Mouse (Mus musculus) WW6 (cell line): ENCODE data around the gene P2rx3.

ENCODE experiments used
- DNase-seq: peaks from one replicate; pipeline ENCODE4 v3.0.0-alpha.2; 2013; ENCODE audit warnings: low read depth, low spot score

Gene P2rx3

GRCm38 (mm10) chr2:85043623-85044022 lies 6.4 kb upstream of the P2rx3 start:
- DNase-seq, result no peak

GRCm38 (mm10) chr2:85038336-85038735 lies 1.1 kb upstream of the P2rx3 start:
- no peak for DNase-seq

GRCm38 (mm10) chr2:85036507-85037046 lies 685 bp downstream of the P2rx3 start:
- DNase-seq, result no peak

DNA sequence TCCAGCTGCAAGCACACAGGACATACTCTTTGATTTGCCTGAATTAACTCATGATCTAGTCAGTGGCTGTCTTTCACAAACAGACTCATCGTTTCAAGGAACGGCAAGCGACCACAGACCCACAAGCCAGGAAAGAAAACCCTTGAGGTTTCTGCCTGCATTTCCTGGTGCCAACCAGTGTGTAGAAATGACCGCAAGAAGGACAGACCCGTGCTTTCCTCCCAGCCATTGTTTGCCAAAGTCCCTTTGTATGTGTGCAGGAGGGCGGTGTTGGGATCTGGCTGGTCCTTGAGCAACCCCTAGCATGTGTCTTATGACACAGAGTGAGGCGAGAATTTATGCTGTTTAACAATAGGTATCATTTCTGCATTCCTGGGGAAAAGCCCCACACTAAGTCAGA lies 3.1 kb downstream of the P2rx3 start:
- DNase-seq, result no peak

GRCm38 (mm10) chr2:85033121-85033520 lies 4.1 kb downstream of the P2rx3 start:
- no peak for DNase-seq

GRCm38 (mm10) chr2:85030989-85031388 lies 6.3 kb downstream of the P2rx3 start:
- DNase-seq, result no peak

- no peak for DNase-seq
Measured at GRCm38 (mm10) chr2:85029897-85030296, 7.4 kb downstream of the P2rx3 start.

DNA sequence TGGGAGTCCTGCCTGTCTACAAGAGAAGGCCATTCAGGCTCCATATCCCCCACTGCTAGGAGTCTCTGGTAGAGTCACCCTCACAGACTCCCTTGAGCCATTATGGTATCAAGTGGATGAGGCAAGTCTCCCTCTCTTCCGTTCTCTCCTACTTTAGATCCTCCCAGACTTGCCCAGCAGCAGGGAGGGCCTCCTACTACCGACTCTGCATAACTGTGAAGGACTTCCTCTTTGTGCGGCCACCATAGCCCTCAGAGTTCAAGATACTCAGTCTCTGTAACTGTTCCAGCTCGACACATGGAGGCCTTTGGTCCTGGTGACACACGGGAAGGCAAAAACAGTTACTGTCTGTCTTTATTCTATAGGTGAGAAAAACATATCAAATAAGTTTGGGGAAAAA lies 10.0 kb downstream of the P2rx3 start:
- no peak for DNase-seq

DNA sequence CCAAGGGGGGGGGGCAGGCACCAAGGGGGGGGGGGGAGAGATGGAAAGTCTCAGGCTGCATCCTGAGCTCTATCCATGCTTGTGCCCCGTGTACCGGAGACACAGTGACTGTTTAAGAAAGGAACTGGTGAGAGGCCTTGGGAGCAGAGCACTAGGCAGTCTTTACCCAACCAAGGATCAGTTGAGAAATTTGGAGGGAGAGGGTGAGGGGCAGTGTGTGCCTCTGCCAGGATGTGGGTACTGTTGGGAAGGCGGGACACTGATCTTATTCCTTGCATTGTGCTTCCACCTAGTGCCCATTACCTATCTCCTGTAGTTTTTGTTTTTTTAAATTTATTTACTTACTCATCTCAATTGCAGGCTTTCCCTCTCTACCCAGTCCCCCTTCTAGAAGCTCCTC lies 11.1 kb downstream of the P2rx3 start:
- DNase-seq, result no peak

GRCm38 (mm10) chr2:85022043-85022442 lies 15.2 kb downstream of the P2rx3 start:
- DNase-seq, result peak; percentile 28

DNA sequence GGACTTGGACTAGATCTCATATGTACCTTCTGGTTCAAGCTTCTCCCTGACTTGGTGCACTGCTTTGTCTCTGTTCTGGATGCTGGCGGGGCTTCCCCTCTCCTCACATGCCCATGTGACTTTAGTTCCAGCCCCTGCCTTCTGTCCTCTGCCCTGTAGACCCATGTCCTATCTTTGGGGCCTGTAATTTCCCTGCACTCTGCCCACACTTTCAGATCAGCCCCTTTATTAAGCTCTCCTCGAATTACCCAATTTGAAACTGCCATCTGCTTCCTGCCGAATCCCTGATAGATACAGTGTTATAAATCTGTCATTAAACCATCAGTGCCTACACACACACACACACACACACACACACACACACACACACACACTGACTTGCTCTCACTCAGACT lies 22.7 kb downstream of the P2rx3 start:
- no peak for DNase-seq

- no peak for DNase-seq
Measured at GRCm38 (mm10) chr2:85013826-85014587, 23.3 kb downstream of the P2rx3 start.

DNA sequence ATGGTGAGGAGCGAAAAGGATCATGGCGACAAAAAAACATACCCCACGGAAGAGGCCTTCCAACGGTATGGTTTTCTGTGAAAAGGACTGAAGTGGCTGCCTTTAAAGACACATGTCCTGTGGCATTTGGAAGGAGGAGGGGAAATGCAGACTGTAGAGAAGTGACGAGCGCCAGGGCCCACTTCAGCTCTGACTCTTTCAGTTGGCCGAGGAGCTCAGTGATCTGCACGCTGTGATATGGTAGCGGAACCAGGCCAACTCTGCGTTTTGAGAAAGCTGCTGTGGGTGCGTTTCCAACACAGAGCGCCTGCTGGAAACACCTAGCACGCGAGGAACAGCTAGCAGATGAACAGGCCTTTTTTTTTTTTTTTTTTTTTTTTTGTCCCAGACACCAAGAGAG lies 24.6 kb downstream of the P2rx3 start:
- DNase-seq, result no peak

GRCm38 (mm10) chr2:85011906-85012604 lies 25.2 kb downstream of the P2rx3 start:
- no peak for DNase-seq

- DNase-seq, result no peak
Measured at GRCm38 (mm10) chr2:85009212-85009611, 28.1 kb downstream of the P2rx3 start.

GRCm38 (mm10) chr2:85007729-85008128 lies 29.5 kb downstream of the P2rx3 start:
- no peak for DNase-seq

GRCm38 (mm10) chr2:85006600-85006999 lies 30.7 kb downstream of the P2rx3 start:
- no peak for DNase-seq

DNA sequence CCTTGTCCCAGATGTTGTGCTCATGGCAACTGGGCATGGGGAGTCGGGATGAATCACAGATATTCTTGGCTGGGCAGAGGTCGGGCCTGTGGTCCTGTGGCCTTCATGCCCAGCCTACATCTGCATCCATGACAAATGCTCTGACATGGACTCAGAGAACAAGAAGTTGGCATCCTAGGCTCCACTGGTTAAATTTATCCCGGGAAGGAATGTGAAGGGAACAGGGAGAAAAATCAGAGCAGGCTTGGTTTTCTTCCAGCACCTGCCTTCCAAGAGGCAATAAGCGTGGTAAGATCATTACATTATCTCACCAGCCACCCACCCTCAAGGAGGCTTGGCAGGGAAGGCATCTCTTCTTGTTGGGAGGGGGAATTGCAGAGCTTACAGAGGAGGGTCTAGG lies 32.9 kb downstream of the P2rx3 start:
- no peak for DNase-seq

- no peak for DNase-seq
Measured at GRCm38 (mm10) chr2:85002575-85002974, 34.7 kb downstream of the P2rx3 start.

DNA sequence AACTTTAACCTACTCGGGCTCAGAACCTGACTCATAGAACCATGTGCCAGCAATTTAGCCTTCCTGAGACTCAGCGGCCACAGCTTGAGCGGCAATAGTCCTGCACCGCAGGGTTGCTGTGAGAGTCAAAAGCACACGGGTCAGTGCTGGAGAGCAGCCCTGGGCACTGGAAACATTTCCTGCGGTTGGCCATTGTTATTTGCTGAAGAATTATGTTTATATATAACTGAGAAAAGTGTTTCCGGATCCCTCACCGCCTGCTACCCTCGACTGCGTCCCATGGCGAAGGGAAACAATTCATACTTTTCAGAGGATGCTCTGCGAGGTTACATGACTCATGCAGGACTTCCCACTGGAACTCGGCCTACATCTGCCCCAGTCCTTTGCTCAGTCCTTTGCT lies 35.8 kb downstream of the P2rx3 start:
- no peak for DNase-seq

DNA sequence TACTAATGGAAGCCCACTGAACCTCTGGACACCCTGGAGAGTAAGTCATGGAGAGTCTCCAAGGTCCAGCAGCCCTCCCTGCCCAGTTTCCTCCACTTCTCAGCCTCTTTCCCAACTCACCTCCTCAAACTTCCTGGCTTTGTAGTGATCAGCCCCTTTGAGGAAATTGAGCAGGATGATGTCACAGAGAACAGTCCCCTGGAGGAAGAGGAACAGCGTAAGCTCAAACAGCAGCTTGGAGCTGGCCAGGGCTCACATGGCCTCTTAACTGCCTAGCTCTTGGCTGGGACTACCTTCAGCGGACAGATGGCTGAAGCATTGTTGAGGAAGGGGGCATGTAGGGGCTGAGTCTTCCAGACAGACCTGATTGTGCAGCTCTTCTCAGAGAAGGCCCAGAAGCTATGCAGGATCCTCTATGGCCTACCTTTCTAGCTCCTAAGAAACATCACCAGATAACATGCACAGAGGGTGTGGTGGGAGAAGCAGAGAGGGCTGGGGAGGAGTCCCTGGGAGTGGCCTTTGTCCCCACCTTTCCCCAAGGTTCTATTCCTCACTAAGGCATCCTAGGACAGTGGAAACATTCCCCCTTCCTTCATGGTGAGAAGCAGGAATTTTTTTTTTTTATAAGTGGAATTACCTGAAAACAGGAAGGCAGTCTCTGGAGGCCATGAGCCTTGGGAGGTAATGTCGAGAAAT lies 37.6 kb downstream of the P2rx3 start:
- DNase-seq, result no peak

DNA sequence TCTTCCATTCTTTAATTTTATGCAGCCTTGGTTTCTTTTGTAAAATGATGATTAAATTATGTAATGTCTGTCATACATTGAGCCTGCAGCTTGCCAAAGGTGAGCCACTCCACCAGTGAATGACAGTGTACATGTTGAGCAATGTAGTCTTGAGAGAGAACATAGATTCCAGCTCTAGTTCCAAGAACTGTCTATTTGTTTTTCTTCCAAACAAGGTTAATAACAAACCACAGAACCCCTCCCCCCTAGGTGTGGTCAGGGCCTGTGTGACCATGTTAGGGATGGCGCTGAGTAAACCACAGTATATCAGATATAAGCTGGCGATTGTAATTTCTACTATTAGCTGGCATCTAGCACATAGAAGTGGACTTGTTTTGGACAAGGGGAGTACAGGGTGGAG lies 40.9 kb downstream of the P2rx3 start:
- no peak for DNase-seq
